Mouse (Mus musculus) MN1 (cell line): ENCODE measurements around the gene Ormdl1.
"Not testable (repeated sequence)": the region's sequence is repeated elsewhere in the genome, so short reads cannot be mapped to it uniquely, and the experiment has no call there.

Source experiments
- DNase-seq: peaks from one replicate; pipeline ENCODE4 v3.0.0-alpha.2; 2016; ENCODE audit warnings: low spot score

Gene Ormdl1

DNA sequence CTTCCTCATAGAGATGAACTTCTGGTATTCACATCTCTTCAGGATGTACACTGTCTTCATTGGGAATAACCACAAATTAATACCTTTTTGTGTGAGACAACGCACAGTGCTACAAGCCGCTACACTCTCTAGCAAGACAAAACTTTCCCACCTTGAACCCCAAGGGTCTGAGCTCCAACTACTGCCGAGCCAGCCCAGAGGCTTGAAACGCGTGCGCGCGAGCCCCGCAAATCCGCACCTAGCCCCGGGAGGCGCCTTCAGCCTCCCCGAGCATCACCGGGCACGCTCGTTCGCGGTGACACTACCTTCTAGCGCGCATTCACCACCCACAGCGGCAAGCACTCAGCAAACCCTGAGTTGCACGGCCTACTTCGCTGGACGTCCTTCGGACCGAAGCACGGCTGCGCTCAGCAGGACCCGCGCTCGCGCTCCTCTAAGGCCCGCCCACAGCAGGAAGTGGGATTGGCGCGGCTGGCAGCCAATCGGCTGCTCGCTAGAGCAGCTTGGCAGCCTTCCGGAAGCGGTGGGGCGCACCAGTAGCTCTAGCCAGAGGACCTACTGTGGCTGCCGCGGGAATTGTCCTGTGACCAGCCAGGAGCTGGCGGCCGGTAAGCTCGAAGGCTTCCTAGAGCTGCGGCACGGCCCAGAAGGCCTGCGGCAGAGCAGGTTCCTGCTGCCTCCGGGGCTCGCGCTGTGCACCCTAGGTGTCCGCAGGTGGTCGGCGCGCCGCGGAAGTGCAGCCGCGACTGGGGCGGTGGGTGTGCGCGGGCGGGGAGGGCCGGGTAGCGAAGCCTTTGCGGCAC is at the start of gene Ormdl1, which contains the start of the genes Pms1 and Gm28778:
Ormdl1 (plus strand) TSS at position 515 of the 803 bp plus-strand sequence.
Pms1 (minus strand) TSS at position 438 of the 803 bp plus-strand sequence.
Gm28778 (plus strand) TSS at position 531 of the 803 bp plus-strand sequence.
- DNase-seq: peak; percentile 96

DNA sequence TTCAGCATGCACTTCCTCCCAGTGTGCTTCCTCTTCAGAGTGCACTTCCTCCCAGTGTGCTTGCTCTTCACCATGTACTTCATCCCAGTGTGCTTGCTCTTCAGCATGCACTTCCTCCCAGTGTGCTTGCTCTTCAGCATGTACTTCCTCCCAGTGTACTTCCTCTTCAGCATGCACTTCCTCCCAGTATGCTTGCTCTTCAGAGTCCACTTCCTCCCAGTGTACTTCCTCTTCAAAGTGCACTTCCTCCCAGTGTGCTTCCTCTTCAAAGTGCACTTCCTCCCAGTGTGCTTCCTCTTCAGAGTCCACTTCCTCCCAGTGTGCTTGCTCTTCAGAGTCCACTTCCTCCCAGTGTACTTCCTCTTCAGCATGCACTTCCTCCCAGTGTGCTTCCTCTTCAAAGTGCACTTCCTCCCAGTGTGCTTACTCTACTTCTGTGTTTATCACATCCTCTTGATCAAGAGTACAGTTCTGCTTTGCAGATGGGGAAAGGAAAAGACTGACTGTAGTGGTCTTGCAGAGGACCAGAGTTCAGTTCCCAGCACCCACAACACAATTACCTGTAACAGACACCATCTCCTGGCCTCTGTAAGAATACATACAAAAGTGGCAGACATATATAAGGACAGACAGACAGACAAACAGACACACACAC is 31.8 kb upstream of the Ormdl1 start:
- DNase-seq: not testable (repeated sequence)

DNA sequence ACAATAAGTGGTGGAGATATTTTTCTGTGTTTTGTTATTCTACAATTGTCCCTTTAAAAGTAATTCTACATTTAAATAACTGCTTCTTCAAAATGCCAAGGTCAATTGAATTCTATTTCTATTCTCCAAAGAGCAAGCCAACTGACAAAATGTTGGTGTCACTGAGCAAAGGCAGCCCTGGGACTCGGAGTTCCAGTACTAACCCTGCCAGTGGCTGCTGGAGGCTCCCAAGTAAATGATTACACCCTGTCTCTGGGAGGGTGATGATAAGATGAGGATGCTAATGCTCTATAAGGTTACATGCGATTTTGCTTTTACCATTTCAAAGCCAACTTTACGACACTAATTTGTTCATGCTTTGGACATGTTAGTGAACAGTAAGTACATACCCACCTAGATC is 27.0 kb upstream of the Ormdl1 start:
- no peak for DNase-seq

DNA sequence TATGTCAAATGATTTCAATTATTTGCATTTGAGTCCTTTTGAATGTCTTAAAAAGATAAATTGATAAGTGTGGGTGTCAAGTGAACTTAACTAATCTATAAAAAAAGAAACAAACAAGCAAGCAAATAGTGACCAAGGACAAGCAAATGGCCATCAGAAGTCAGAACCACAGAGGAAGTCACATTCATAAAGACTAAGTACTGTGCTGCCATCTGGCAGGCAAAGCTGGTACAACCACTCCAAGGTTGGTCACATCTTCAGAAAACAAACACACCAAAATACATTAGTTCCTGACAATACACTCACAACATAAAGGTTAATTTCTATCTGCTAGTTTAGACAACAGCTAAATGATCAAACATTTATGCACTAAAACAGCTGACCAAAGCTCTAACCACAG is 24.2 kb upstream of the Ormdl1 start:
- DNase-seq: peak; percentile 11

DNA sequence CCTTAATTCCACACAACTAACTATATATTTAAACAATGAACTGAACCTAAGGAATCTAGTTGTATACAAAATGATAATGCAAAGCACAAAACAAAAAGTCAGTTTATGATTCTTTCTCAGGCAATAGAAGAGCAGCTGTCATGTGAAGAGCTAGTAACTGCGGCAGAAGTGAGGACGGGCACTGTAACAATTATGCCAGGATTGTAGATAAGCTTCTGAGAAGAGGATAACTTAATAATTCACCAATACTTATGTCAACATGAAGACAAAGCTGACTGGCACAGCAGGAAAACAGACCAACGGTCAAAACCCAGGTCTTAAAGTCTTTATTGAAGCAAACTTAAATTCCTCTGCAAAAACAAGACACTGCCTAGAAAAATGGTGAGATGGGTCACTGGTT is 5.7 kb upstream of the Ormdl1 start:
- DNase-seq: no peak

DNA sequence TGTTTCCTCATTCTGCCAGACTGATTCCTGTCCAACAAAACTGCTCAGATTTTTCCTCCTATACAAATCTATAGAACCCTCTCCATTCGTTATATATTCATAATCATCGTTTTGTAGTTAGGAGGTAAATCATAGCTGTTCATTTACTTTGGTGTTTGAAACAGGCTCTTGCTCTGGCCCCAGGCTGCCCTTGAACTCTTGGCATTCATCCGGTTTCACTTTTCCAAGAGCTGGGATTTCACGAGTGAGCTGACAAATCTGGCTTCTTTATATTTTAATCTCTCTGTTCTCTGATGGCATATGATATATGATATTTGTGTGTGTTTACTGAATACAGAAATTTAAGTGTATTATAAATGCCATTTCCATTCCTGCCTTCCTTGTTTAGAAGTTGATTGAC is 3.6 kb downstream of the Ormdl1 start:
- no peak for DNase-seq

DNA sequence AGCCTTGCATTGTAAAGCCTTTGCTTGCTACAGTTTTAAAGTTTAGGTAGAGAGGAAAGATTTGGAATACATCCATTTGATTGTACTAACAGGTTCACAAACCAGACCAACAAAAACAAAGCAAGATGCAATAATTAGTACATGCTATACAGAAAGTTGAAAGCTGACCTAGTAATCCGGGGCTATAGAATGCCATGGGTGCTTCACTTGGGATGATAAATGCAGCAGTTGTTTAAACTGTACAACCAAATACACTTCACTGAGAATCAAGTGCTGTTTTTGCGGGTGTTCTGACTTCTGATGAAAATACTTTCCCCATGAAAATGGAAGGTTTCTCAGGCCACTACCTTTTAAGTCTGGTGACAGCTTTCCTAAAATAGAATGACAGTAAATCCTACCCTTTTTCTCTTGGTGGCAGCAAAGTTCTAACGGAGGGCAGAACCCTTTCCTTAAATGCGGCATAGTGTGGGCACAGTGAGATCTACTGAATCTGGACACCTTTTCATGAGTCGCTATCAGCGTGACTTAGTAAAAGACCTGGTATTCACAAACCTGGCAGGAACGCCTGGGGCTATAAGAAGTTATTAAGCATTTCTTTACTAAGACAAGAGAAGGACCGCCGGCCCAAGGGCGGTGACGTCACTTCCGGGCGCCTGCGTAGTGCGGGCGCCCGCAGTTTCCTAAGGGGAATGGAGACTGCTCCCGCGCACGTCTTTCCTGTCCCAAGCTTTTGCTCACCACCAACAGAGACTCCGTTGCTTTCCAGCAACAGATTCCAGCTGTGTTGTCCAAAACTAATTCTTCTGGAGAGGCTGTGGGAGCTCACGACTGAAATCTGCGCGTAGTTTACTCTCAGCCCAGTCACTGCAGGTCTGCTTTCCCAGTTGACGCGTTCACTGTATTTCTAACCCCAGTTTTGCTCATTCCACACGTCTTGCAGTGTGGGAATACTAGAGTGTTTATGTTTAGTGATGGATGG is 16.4 kb downstream of the Ormdl1 start, which contains the start of gene Osgepl1:
Osgepl1 (plus strand) TSS at position 636 of the 979 bp plus-strand sequence.
- DNase-seq: peak; percentile 77

DNA sequence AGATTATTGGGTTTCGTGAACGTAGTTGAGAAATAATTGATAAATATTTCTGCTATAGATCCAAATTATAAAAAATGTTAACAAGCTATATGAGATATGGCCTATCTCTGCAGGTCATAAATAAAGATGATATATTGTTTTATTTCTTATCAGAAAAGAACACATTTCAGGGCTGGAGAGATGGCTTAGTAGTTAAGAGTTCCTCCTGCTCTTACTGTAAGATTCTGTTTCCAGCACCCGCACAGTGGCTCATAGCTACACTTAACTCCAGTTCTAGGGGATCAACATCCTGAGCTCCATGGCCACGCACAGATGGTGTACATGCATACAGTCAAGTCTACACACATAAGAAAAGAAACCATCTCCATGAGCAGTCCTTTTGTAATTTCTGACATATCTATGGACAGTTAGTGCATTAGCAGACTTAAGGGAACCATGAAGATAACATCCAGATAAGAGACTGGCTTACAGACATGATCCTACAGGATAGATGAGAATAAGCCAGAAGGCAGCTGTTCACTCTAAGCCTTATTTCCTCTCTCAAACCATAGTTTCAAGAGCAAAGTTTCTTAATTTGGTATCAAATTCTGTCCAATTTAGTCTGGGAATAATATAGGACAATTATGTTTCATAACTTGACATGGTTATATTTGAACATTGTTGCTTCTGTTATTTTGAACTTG is 24.9 kb downstream of the Ormdl1 start:
- DNase-seq: no peak

DNA sequence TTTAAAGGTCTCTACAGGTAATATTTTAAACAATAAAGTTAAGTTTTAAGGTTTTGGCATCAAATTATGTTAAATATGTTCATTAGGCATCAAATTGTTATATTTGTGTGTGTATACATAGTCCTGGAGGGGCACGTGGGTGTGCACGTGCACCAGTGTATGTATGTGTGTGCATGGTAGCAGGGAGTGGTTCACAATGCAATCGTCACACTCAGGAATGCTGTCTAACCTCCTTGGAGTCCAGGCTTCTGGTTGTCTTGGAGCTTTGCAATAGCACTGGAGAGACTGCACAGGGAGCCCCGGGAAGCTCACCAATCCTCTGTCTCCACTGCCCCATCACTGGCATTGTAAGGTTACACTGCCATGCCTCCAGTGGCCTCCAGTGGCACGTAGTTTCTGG is 26.4 kb downstream of the Ormdl1 start:
- no peak for DNase-seq

DNA sequence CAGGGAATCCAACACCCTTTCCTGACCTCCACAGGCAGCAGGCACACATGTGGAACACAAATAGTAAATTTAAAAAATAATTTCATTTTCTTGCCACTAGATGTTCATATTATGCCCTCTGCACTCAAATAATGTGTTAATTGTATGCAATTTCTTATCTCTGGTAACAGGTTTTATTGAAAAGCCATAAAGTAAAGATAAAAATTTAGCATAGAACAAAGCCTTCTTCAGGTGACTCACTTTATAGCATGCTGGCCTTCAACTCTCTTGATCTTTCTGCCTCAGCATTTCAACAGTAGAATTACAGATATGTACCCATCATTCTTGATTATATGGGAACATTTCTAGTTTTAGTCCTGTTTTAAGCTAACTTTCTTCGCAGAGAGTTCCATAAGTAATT is 27.4 kb downstream of the Ormdl1 start:
- no peak for DNase-seq

DNA sequence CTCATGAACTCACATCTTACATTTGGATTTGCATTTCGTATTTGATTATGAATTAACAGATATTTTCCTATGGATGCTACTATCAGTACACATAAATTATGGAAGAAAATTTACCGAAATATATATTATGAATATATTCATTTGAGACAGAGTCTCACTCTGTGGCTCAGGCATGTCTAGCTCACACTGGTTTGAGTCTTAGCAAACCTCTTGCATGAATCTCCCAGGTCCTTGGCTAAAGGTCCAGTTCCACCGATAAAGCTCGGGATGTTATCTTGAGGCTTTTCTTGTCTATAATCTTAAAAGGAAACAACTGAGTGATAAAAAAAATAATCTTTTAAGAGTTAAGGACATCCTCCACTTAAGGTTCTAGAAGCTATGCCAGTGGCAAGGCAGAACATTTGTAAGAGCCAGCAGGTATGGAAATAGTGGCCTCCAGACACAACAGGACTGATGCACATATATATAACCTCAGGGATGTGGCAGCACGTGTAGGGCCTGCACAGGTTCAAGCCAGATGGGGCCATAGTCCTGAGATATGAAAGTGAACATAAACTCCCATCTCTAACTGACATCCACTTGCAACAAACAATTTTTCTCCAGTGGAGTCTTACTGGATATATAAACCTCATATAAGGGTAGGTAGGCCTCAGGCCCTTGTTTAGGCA is 28.1 kb downstream of the Ormdl1 start:
- DNase-seq: no peak

DNA sequence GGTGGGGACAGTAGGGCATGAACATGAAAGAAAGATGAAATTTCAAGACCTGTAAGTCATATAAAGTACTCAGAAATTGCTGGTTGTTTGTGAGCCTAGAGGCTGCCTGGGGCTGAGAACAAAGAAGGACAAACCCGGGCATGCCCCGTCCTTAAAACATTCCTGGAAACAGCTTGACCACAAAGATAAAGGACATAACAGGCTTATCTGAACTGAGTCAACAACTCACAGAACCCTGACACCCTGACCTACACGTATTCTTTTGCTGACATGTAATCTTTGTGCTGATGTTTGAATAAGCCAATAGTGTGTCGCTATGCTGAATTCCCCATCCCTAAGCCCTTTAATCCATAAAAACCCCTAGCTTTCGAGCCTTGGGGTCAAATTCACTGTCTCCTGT is 36.6 kb downstream of the Ormdl1 start:
- not testable (repeated sequence) for DNase-seq

DNA sequence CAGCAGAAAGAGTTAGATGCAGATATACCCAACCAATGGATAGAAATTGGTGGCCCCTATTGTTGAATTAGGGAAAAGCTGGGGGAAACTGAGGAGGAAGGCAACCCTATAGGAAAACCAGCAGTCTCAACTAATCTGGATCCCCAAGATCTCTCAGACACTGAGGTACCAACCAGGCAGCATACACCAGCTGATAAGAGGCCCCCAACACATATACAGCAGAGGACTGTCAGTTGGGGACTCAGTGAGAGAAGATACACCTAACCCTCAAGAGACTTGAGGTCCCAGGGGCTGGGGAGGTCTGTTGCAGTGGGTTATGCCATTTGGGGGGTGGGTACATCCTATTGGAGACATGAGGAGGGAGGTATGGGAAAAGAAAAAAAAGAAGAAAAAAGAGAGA is 38.6 kb downstream of the Ormdl1 start:
- no peak for DNase-seq

DNA sequence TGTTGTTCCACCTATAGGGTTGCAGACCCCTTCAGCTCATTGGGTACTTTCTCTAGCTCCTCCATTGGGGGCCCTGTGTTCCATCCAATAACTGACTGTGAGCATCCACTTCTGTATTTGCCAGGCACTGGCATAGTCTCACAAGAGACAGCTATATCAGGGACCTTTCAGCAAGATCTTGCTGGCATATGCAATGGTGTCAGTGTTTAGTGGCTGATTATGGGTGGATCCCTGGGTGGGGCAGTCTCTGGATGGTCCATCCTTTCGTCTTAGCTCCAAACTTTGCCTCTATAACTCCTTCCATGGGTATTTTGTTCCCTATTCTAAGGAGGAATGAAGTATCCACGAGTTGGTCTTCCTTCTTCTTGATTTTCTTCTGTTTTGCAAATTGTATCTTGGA is 40.5 kb downstream of the Ormdl1 start:
- not testable (repeated sequence) for DNase-seq

DNA sequence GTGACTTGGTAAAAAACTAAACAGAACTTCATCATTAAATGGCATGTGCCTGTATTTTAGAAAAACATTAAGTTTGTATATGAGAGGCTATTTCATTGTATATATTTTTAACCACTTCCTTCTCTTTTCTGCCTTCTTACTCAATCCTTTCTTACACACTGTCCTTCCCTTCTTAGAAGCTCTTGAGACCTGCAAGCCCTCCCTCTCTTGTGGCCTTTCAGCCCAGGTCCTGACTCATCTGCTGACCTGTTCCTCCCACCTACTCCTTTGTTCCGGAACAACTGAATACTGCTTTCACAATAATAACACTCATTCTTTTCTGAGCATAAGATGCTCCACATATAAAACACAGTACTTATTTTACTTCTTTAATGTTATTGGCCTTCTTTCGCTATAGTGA is 44.2 kb downstream of the Ormdl1 start:
- DNase-seq: no peak

DNA sequence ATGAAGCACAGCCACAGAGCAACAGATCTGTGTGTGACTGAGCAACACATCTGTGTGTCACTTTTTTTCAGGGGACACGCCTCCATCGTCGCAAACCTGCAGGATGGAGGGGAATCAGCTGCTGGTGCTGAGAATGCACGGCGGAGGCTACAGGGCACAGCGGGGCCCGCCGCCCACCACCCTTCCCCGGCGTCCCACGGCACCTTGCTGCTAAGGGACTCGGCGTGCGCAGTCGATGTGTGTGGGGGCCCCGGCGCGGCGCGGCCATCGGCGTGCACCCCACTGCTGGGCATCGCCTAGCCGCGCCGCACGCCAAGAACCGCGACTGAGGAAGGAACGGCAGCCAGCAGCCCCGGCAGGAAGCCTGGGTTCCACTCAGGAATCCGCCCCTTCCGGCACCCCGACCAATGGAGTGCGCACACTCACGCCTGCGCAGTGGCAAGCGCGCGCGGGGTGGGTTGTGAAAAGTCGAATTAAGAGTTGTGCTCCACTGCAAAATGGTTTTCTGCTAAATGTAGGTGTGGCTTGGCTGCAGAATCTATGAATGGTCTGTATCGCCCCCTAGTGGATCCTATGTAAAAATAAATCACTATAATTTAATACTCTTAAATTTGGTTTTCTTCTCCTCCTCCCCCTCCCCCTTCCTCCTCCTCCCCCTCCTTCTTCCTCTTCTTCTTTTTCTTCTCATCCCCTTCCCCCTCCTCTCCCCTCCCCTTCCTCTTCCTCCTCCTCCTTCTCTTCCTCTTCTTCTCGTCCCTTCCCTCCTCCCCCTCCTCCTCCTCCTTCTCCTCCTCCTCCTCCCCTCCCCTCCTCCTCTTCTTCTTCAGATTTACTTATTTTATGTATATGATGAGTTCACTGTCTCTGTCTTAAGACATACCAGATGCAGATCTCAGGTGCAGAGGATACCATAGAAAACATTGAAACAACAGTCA is 55.7 kb downstream of the Ormdl1 start, which contains the start of the genes Asdurf, Gm28551 and Asnsd1:
Asdurf (minus strand) TSS at position 293 of the 935 bp plus-strand sequence.
Gm28551 (minus strand) TSS at position 341 of the 935 bp plus-strand sequence.
Asnsd1 (minus strand) TSS at position 426 of the 935 bp plus-strand sequence.
- DNase-seq: peak; percentile 97

DNA sequence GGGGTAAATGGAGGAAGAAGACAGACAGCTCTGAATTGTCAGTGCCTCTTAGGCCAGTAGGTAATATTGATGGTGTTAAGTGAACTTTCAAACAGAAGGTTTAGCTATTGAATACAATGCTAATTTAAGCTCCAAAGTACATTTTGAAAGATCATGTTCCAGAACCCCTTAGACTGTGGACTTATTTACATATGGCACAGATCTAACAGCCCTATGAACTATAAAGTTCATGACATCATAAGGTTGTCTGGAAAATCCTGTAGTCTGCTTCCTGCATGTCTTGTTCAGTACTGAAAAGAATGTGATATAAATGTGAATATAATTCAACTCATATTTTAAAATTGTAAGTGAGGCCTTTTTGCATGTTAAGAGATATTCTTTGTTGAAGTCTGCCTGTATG is 62.1 kb downstream of the Ormdl1 start:
- DNase-seq: no peak
